Mouse (Mus musculus): ENCODE measurements around the gene Camkmt. TPM values are rescaled to one million over a fixed set of nuclear protein-coding genes. Genes with fewer than 3 reads are reported as not detected.

Camkmt gene
- polyA plus RNA-seq, 1 experiment from 2014 or later = 11.4 TPM

GRCm38 (mm10) chr17:85395502-85395901, 305.1 kb downstream of the Camkmt start:
- H3K4me2 ChIP-seq (ENCODE audit: low read depth, severe bottlenecking) = no peak overlapping the region
- no peaks in the 10 kb centered on the region for H3K4me1 ChIP-seq (ENCODE audit: control insufficient read depth, insufficient read depth, low read length)
- no peak overlapping the region for H3K9ac ChIP-seq (ENCODE audit: low read length)
- WGBS = 42% methylated on average over 5 of the region's 5 CpGs
- H3K9me3 ChIP-seq (ENCODE audit: control insufficient read depth, low read length) = no peaks in the 10 kb centered on the region
- no peaks in the 10 kb centered on the region for H3K36me3 ChIP-seq (ENCODE audit: control insufficient read depth, insufficient read depth, low read length)
- DNase-seq (ENCODE audit: low spot score) (peak; percentile 35), ATAC-seq (ENCODE audit: insufficient number of reproducible peaks, low FRiP score, low TSS enrichment, low read depth) (no peak)
- H3K27ac ChIP-seq (replicated peaks; ENCODE audit: low read depth, low read length) = no peak overlapping the region
- H3K4me3 ChIP-seq (ENCODE audit: low read depth, low read length) = no peak overlapping the region
- no peaks in the 10 kb centered on the region for H3K27me3 ChIP-seq (ENCODE audit: control insufficient read depth, insufficient read depth, low read length)

GRCm38 (mm10) chr17:85400751-85401150, 310.4 kb downstream of the Camkmt start:
- Histone ChIP-seq H3K4me2 (ENCODE audit: low read depth, severe bottlenecking) (no peak overlapping the region), H3K36me3 (ENCODE audit: control insufficient read depth, insufficient read depth, low read length) (no peaks in the 10 kb centered on the region), H3K9me3 (ENCODE audit: control insufficient read depth, low read length) (no peaks in the 10 kb centered on the region), H3K27me3 (ENCODE audit: control insufficient read depth, insufficient read depth, low read length) (no peaks in the 10 kb centered on the region), H3K4me1 (ENCODE audit: control insufficient read depth, insufficient read depth, low read length) (no peaks in the 10 kb centered on the region), H3K4me3 (ENCODE audit: low read depth, low read length) (no peak overlapping the region), H3K27ac (replicated peaks; ENCODE audit: low read depth, low read length) (no peak overlapping the region), H3K9ac (ENCODE audit: low read length) (no peak overlapping the region)
- 73% methylated on average over 4 of the region's 4 CpGs for whole genome bisulfite sequencing
- ATAC-seq (ENCODE audit: insufficient number of reproducible peaks, low FRiP score, low TSS enrichment, low read depth) (no peak), DNase-seq (ENCODE audit: low spot score) (no peak)

- Histone ChIP-seq H3K36me3 (ENCODE audit: control insufficient read depth, insufficient read depth, low read length) (no peaks in the 10 kb centered on the region), H3K27ac (replicated peaks; ENCODE audit: low read depth, low read length) (no peak overlapping the region), H3K4me2 (ENCODE audit: low read depth, severe bottlenecking) (no peak overlapping the region), H3K9me3 (ENCODE audit: control insufficient read depth, low read length) (no peaks in the 10 kb centered on the region), H3K4me1 (ENCODE audit: control insufficient read depth, insufficient read depth, low read length) (no peaks in the 10 kb centered on the region), H3K4me3 (ENCODE audit: low read depth, low read length) (no peak overlapping the region), H3K27me3 (ENCODE audit: control insufficient read depth, insufficient read depth, low read length) (no peaks in the 10 kb centered on the region), H3K9ac (ENCODE audit: low read length) (no peak overlapping the region)
- no peak for DNase-seq (ENCODE audit: low spot score)
- WGBS = 82% methylated on average over 5 of the region's 5 CpGs
- no peak for ATAC-seq (ENCODE audit: insufficient number of reproducible peaks, low FRiP score, low TSS enrichment, low read depth)
Observed at GRCm38 (mm10) chr17:85405161-85405560, 314.8 kb downstream of the Camkmt start.

GRCm38 (mm10) chr17:85406195-85406594, 315.8 kb downstream of the Camkmt start:
- Histone ChIP-seq H3K4me1 (ENCODE audit: control insufficient read depth, insufficient read depth, low read length) (no peaks in the 10 kb centered on the region), H3K9me3 (ENCODE audit: control insufficient read depth, low read length) (no peaks in the 10 kb centered on the region), H3K9ac (ENCODE audit: low read length) (no peak overlapping the region), H3K4me3 (ENCODE audit: low read depth, low read length) (no peak overlapping the region), H3K4me2 (ENCODE audit: low read depth, severe bottlenecking) (no peak overlapping the region), H3K36me3 (ENCODE audit: control insufficient read depth, insufficient read depth, low read length) (no peaks in the 10 kb centered on the region), H3K27ac (replicated peaks; ENCODE audit: low read depth, low read length) (no peak overlapping the region), H3K27me3 (ENCODE audit: control insufficient read depth, insufficient read depth, low read length) (no peaks in the 10 kb centered on the region)
- DNase-seq (ENCODE audit: low spot score) (no peak), ATAC-seq (ENCODE audit: insufficient number of reproducible peaks, low FRiP score, low TSS enrichment, low read depth) (no peak)
- WGBS = 98% methylated on average over 10 of the region's 10 CpGs

GRCm38 (mm10) chr17:85428831-85429230, 338.5 kb downstream of the Camkmt start:
- no peak overlapping the region for H3K4me2 ChIP-seq (ENCODE audit: low read depth, severe bottlenecking)
- no peak overlapping the region for H3K27ac ChIP-seq (replicated peaks; ENCODE audit: low read depth, low read length)
- no peaks in the 10 kb centered on the region for H3K9me3 ChIP-seq (ENCODE audit: control insufficient read depth, low read length)
- no peaks in the 10 kb centered on the region for H3K27me3 ChIP-seq (ENCODE audit: control insufficient read depth, insufficient read depth, low read length)
- H3K36me3 ChIP-seq (ENCODE audit: control insufficient read depth, insufficient read depth, low read length) = no peaks in the 10 kb centered on the region
- no peaks in the 10 kb centered on the region for H3K4me1 ChIP-seq (ENCODE audit: control insufficient read depth, insufficient read depth, low read length)
- no peak overlapping the region for H3K9ac ChIP-seq (ENCODE audit: low read length)
- 81% methylated on average over 7 of the region's 7 CpGs for WGBS
- ATAC-seq (ENCODE audit: insufficient number of reproducible peaks, low FRiP score, low TSS enrichment, low read depth) = no peak
- DNase-seq (ENCODE audit: low spot score) = no peak
- no peak overlapping the region for H3K4me3 ChIP-seq (ENCODE audit: low read depth, low read length)

- Histone ChIP-seq H3K27ac (replicated peaks; ENCODE audit: low read depth, low read length) (no peak overlapping the region), H3K27me3 (ENCODE audit: control insufficient read depth, insufficient read depth, low read length) (no peaks in the 10 kb centered on the region), H3K4me2 (ENCODE audit: low read depth, severe bottlenecking) (no peak overlapping the region), H3K36me3 (ENCODE audit: control insufficient read depth, insufficient read depth, low read length) (no peaks in the 10 kb centered on the region), H3K9me3 (ENCODE audit: control insufficient read depth, low read length) (no peaks in the 10 kb centered on the region), H3K9ac (ENCODE audit: low read length) (no peak overlapping the region), H3K4me3 (ENCODE audit: low read depth, low read length) (no peak overlapping the region), H3K4me1 (ENCODE audit: control insufficient read depth, insufficient read depth, low read length) (no peaks in the 10 kb centered on the region)
- WGBS = 67% methylated on average over 8 of the region's 8 CpGs
- ATAC-seq (ENCODE audit: insufficient number of reproducible peaks, low FRiP score, low TSS enrichment, low read depth) (no peak), DNase-seq (ENCODE audit: low spot score) (no peak)
Observed at GRCm38 (mm10) chr17:85432923-85433322, 342.6 kb downstream of the Camkmt start.

GRCm38 (mm10) chr17:85443036-85443435, 352.7 kb downstream of the Camkmt start:
- no peak overlapping the region for H3K9ac ChIP-seq (ENCODE audit: low read length)
- no peak overlapping the region for H3K27ac ChIP-seq (replicated peaks; ENCODE audit: low read depth, low read length)
- no peak overlapping the region for H3K4me3 ChIP-seq (ENCODE audit: low read depth, low read length)
- no peak overlapping the region for H3K4me2 ChIP-seq (ENCODE audit: low read depth, severe bottlenecking)
- no peaks in the 10 kb centered on the region for H3K9me3 ChIP-seq (ENCODE audit: control insufficient read depth, low read length)
- DNase-seq (ENCODE audit: low spot score) = no peak
- no peaks in the 10 kb centered on the region for H3K36me3 ChIP-seq (ENCODE audit: control insufficient read depth, insufficient read depth, low read length)
- WGBS = 84% methylated on average over 8 of the region's 8 CpGs
- no peaks in the 10 kb centered on the region for H3K27me3 ChIP-seq (ENCODE audit: control insufficient read depth, insufficient read depth, low read length)
- no peaks in the 10 kb centered on the region for H3K4me1 ChIP-seq (ENCODE audit: control insufficient read depth, insufficient read depth, low read length)
- ATAC-seq (ENCODE audit: insufficient number of reproducible peaks, low FRiP score, low TSS enrichment, low read depth) = no peak

- H3K4me3 ChIP-seq (ENCODE audit: low read depth, low read length) = no peak overlapping the region
- 1% methylated on average over 23 of the region's 23 CpGs for WGBS
- DNase-seq (ENCODE audit: low spot score) (peak; percentile 58), ATAC-seq (ENCODE audit: insufficient number of reproducible peaks, low FRiP score, low TSS enrichment, low read depth) (no peak)
- no peak overlapping the region for H3K27ac ChIP-seq (replicated peaks; ENCODE audit: low read depth, low read length)
- no peaks in the 10 kb centered on the region for H3K9me3 ChIP-seq (ENCODE audit: control insufficient read depth, low read length)
- H3K9ac ChIP-seq (ENCODE audit: low read length) = no peak overlapping the region
- H3K4me1 ChIP-seq (ENCODE audit: control insufficient read depth, insufficient read depth, low read length) = peaks cover 3% of the 10 kb centered on the region; the same call in 1 of the 2 replicates
- H3K4me2 ChIP-seq (ENCODE audit: low read depth, severe bottlenecking) = peak overlapping the region; percentile 24; the same call in 1 of the 2 replicates
- no peaks in the 10 kb centered on the region for H3K36me3 ChIP-seq (ENCODE audit: control insufficient read depth, insufficient read depth, low read length)
- peaks cover 56% of the 10 kb centered on the region for H3K27me3 ChIP-seq (ENCODE audit: control insufficient read depth, insufficient read depth, low read length)
Observed at GRCm38 (mm10) chr17:85454419-85454983, 364.1 kb downstream of the Camkmt start.

GRCm38 (mm10) chr17:85455063-85455462, 364.7 kb downstream of the Camkmt start:
- DNase-seq (ENCODE audit: low spot score) (peak; percentile 54), ATAC-seq (ENCODE audit: insufficient number of reproducible peaks, low FRiP score, low TSS enrichment, low read depth) (no peak)
- H3K36me3 ChIP-seq (ENCODE audit: control insufficient read depth, insufficient read depth, low read length) = no peaks in the 10 kb centered on the region
- no peak overlapping the region for H3K4me2 ChIP-seq (ENCODE audit: low read depth, severe bottlenecking)
- H3K4me1 ChIP-seq (ENCODE audit: control insufficient read depth, insufficient read depth, low read length) = peaks cover 3% of the 10 kb centered on the region; the same call in 1 of the 2 replicates
- no peak overlapping the region for H3K4me3 ChIP-seq (ENCODE audit: low read depth, low read length)
- no peak overlapping the region for H3K27ac ChIP-seq (replicated peaks; ENCODE audit: low read depth, low read length)
- 3% methylated on average over 16 of the region's 16 CpGs for WGBS
- no peaks in the 10 kb centered on the region for H3K9me3 ChIP-seq (ENCODE audit: control insufficient read depth, low read length)
- H3K9ac ChIP-seq (ENCODE audit: low read length) = no peak overlapping the region
- peaks cover 61% of the 10 kb centered on the region for H3K27me3 ChIP-seq (ENCODE audit: control insufficient read depth, insufficient read depth, low read length)

Measured in limb, embryonic 11.5 days (tissue).